Mouse (Mus musculus) hindbrain, embryonic 13.5 days (tissue): ENCODE data around the gene Vps11. TPM values are rescaled to one million over a fixed set of nuclear protein-coding genes. Genes with fewer than 3 reads are reported as not detected.
"Not testable (repeated sequence)": the region's sequence is repeated elsewhere in the genome, so short reads cannot be mapped to it uniquely, and the experiment has no call there.

ENCODE experiments used
- ATAC-seq: fragments of 200-750 bp; cut with Nextera tagmentation; 2 replicates; pipeline ENCODE4 v1.8.0; 2017; ENCODE audit warnings: moderate TSS enrichment; ENCODE audit not compliant: low FRiP score
- H3K27ac ChIP-seq: fragments of 300-500 bp; sonication (generic); 2 replicates; pipeline ENCODE4 v1.5.1; 2015; ENCODE audit warnings: inconsistent platforms, mild to moderate bottlenecking, moderate library complexity
- H3K27me3 ChIP-seq: fragments of 300-500 bp; sonication (generic); 2 replicates; pipeline ENCODE4 v1.6.1; 2015; ENCODE audit warnings: mild to moderate bottlenecking, inconsistent platforms
- H3K36me3 ChIP-seq: fragments of 300-500 bp; sonication (generic); 2 replicates; pipeline ENCODE4 v1.6.1; 2015; ENCODE audit warnings: mild to moderate bottlenecking, inconsistent platforms
- H3K4me1 ChIP-seq: fragments of 300-500 bp; sonication (generic); replicated peaks from 2 replicates; pipeline ENCODE4 v1.6.1; 2015; ENCODE audit warnings: inconsistent platforms
- H3K4me2 ChIP-seq: fragments of 300-500 bp; sonication (generic); 2 replicates; pipeline ENCODE4 v1.6.1; 2015; ENCODE audit warnings: inconsistent platforms, mild to moderate bottlenecking, moderate library complexity
- H3K4me3 ChIP-seq: fragments of 300-500 bp; sonication (generic); 2 replicates; pipeline ENCODE4 v1.5.1; 2015; ENCODE audit warnings: mild to moderate bottlenecking, inconsistent platforms
- H3K9ac ChIP-seq: fragments of 300-500 bp; sonication (generic); 2 replicates; pipeline ENCODE4 v1.6.1; 2015; ENCODE audit warnings: mild to moderate bottlenecking, inconsistent platforms
- H3K9me3 ChIP-seq: fragments of 300-500 bp; sonication (generic); 2 replicates; pipeline ENCODE4 v1.6.1; 2016; ENCODE audit warnings: inconsistent platforms
- WGBS: fragments of 180-500 bp; shearing (Covaris S2); methylation state at CpG from one replicate; pipeline ENCODE4 v1.1.7; 2015; 5-methylcytosine and 5-hydroxymethylcytosine counted together
- polyA plus RNA-seq: library from polyadenylated mRNA; unstranded; fragments of >200 nt; fragmentation: Nextera tagmentation; extraction: Ambion mirVana; gene quantifications from 2 replicates; pipeline ENCODE4 v1.2.1, GENCODE M21; 2015

Gene Vps11
- polyA plus RNA-seq, 1 experiment from 2014 or later = 38.0 TPM

DNA sequence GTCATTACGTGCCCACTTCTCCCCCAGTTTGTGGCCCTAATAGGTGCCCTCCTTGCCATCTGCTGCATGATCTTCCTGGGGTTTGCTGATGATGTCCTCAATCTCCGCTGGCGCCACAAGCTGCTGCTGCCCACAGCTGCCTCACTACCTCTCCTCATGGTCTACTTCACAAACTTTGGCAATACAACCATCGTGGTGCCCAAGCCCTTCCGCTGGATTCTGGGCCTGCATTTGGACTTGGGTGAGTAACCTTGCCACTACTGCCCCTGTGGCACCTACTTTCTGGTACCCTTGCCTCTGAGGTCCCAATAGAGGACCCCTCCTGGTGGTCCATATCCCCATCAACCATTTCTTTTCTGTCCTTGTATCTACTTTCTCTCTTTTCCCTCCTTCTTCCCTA is 33.5 kb downstream of the Vps11 start:
- Histone ChIP-seq H3K27ac (no peak overlapping the region), H3K9ac (peak overlapping the region; percentile 92), H3K27me3 (no peaks in the 10 kb centered on the region), H3K4me1 (peaks cover 15% of the 10 kb centered on the region), H3K36me3 (peaks cover 41% of the 10 kb centered on the region), H3K4me2 (peak overlapping the region; percentile 88), H3K9me3 (no peaks in the 10 kb centered on the region), H3K4me3 (peak overlapping the region; percentile 86)
- WGBS = 90% methylated on average over 5 of the region's 5 CpGs
- no peak for ATAC-seq

- Histone ChIP-seq H3K27me3 (no peaks in the 10 kb centered on the region), H3K4me3 (peak overlapping the region; percentile 86), H3K36me3 (peaks cover 34% of the 10 kb centered on the region), H3K4me2 (peak overlapping the region; percentile 88), H3K9me3 (no peaks in the 10 kb centered on the region), H3K27ac (peak overlapping the region; percentile 94), H3K4me1 (peaks cover 15% of the 10 kb centered on the region), H3K9ac (peak overlapping the region; percentile 92)
- WGBS = under 1% methylated on average over 22 of the region's 22 CpGs
- ATAC-seq = peak; percentile 43
Measured at GRCm38 (mm10) chr9:44327064-44327711, 34.3 kb downstream of the Vps11 start.

DNA sequence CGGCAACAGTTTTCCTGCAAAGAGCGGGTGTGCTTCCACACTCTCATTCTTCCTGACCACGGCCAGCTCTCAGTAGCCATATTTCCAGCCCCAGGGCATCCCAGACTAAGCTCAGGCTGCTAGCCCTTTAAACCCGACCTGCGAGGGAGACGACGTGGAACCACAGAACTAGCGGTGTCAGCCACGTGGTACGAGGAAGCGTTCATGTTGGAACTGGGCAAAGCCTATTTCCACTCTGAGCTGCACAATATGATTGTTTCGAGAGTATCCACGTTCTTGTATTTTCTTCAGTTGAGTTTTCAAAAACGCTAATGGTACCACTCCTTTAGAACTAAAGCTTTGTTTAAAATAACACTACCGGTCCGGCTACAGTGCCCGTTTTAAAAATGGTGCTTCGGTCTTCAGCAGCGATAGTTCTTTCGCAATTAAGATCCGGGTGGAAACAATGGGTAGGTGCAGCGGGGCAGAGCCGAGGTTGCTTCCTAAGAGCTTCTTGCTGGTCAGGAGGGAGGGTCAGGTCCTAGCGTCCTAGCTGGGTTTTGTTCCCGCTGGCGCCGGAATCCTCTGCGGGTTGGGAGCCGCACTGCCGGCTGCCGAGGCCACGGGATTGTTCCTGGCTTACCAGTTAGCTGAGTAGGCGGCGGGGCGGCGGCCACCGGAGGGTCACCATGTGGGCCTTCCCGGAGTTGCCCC is 35.0 kb downstream of the Vps11 start:
- H3K36me3 ChIP-seq = peaks cover 28% of the 10 kb centered on the region
- H3K9me3 ChIP-seq = no peaks in the 10 kb centered on the region
- peak overlapping the region; percentile 88 for H3K4me2 ChIP-seq
- peak; percentile 94 for ATAC-seq
- peak overlapping the region; percentile 94 for H3K27ac ChIP-seq
- WGBS = under 1% methylated on average over 38 of the region's 38 CpGs
- peaks cover 15% of the 10 kb centered on the region for H3K4me1 ChIP-seq
- H3K9ac ChIP-seq = peak overlapping the region; percentile 92
- peak overlapping the region; percentile 86 for H3K4me3 ChIP-seq
- H3K27me3 ChIP-seq = no peaks in the 10 kb centered on the region

- H3K36me3 ChIP-seq = peaks cover 21% of the 10 kb centered on the region
- H3K4me1 ChIP-seq = peaks cover 18% of the 10 kb centered on the region
- H3K27ac ChIP-seq = peak within 1 kb of the TSS; percentile 94
- WGBS = 6% methylated on average over 12 of the region's 12 CpGs
- H3K9me3 ChIP-seq = no peaks in the 10 kb centered on the region
- H3K4me2 ChIP-seq = peak within 1 kb of the TSS; percentile 88
- peak within 1 kb of the TSS; percentile 86 for H3K4me3 ChIP-seq
- no peaks in the 10 kb centered on the region for H3K27me3 ChIP-seq
- peak; percentile 53; the same call in 1 of the 2 replicates for ATAC-seq
- peak within 1 kb of the TSS; percentile 92 for H3K9ac ChIP-seq
Measured at GRCm38 (mm10) chr9:44325768-44326370, 35.6 kb downstream of the Vps11 start, which contains the start of gene Dpagt1. Gene Dpagt1, plus strand, starts transcription at chr9:44326019.

GRCm38 (mm10) chr9:44325032-44325767 is 36.3 kb downstream of the Vps11 start:
- Histone ChIP-seq H3K36me3 (peaks cover 15% of the 10 kb centered on the region), H3K4me1 (peaks cover 23% of the 10 kb centered on the region), H3K4me3 (peak overlapping the region; percentile 86), H3K27ac (peak overlapping the region; percentile 94; the same call in 1 of the 2 replicates), H3K9ac (peak overlapping the region; percentile 92; the same call in 1 of the 2 replicates), H3K4me2 (peak overlapping the region; percentile 88)
- H3K27me3 ChIP-seq, ATAC-seq, H3K9me3 ChIP-seq: not testable (repeated sequence)
- 71% methylated on average over 7 of the region's 8 CpGs for WGBS

GRCm38 (mm10) chr9:44324147-44324546 is 37.3 kb downstream of the Vps11 start:
- peaks cover 5% of the 10 kb centered on the region for H3K36me3 ChIP-seq
- no peak overlapping the region for H3K27ac ChIP-seq
- H3K4me1 ChIP-seq = peaks cover 26% of the 10 kb centered on the region
- H3K9me3 ChIP-seq = no peaks in the 10 kb centered on the region
- H3K4me2 ChIP-seq = no peak overlapping the region
- H3K9ac ChIP-seq = no peak overlapping the region
- 82% methylated on average over 6 of the region's 6 CpGs for WGBS
- no peak for ATAC-seq
- H3K27me3 ChIP-seq = no peaks in the 10 kb centered on the region
- no peak overlapping the region for H3K4me3 ChIP-seq

DNA sequence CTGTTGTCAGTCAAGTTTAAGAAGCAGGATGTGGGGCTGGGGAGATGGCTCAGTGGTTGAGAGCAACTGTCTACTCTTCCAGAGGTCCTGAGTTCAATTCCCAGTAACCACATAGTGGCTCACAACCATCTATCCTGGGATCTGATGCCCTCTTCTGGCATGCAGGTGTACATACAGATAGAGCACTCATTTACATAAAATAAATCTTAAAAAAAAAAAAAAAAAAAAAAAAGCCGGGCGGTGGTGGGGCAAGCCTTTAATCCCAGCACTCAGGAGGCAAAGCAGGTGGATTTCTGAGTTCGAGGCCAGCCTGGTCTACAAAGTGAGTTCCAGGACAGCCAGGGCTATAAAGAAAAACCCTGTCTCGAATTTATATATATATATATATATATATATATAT is 37.8 kb downstream of the Vps11 start:
- H3K4me2 ChIP-seq, H3K4me3 ChIP-seq, H3K36me3 ChIP-seq, H3K27ac ChIP-seq, H3K9me3 ChIP-seq, H3K9ac ChIP-seq, ATAC-seq, H3K27me3 ChIP-seq: not testable (repeated sequence)
- H3K4me1 ChIP-seq = peaks cover 31% of the 10 kb centered on the region
- WGBS = 72% methylated on average over 4 of the region's 4 CpGs

- peak overlapping the region; percentile 97 for H3K4me3 ChIP-seq
- H3K36me3 ChIP-seq = peaks cover 17% of the 10 kb centered on the region
- ATAC-seq = peak; percentile 4
- peak overlapping the region; percentile 83 for H3K27ac ChIP-seq
- no peaks in the 10 kb centered on the region for H3K9me3 ChIP-seq
- H3K4me1 ChIP-seq = peaks cover 41% of the 10 kb centered on the region
- H3K4me2 ChIP-seq = peak overlapping the region; percentile 94
- H3K9ac ChIP-seq = peak overlapping the region; percentile 98
- WGBS = 19% methylated on average over 6 of the region's 6 CpGs
- H3K27me3 ChIP-seq = no peaks in the 10 kb centered on the region
Measured at GRCm38 (mm10) chr9:44320799-44321133, 40.7 kb downstream of the Vps11 start.

GRCm38 (mm10) chr9:44319887-44320798 is 41.3 kb downstream of the Vps11 start, which contains the start of gene C2cd2l:
Gene C2cd2l, minus strand, starts transcription at chr9:44320285.
- H3K36me3 ChIP-seq = peaks cover 23% of the 10 kb centered on the region
- under 1% methylated on average over 66 of the region's 67 CpGs for WGBS

DNA sequence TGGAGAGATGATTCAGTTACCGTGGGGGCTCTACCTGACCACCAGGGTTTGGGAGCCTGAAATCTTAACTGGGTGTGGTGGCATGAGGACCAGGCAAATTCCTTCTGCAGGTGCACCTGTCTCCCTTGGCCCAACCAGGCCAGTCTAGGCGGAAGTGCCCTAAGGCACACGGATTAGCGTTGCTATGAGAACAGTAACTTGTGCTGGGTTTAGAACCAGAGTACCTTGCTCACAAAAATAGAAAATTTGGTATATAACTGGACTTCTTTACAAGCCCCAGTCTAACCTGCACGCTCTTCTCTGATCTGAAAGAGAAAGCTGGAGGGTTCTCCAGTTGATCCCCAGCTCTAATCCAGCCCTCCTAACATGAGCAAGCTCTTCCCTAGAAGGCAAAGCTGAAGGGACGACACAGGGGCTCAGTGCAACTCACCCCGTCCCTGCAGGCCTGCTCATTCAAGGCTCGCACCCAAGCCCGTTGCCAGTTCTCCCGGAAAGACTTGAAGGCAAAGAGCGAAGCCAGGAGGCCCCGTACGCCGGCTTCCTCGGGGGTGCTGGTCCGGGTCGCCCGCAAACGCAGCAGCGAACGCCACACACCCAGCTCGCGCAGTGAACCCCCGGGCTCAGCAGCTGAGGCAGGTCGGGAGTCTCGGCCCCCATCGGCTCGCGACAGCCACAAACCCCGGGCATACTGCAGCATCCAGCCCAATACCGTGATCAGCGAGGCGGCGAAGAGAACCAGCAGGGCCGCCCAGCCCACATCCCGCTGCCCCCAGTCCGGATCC is 42.2 kb downstream of the Vps11 start:
- H3K4me2 ChIP-seq = peak overlapping the region; percentile 94
- no peaks in the 10 kb centered on the region for H3K9me3 ChIP-seq
- peak overlapping the region; percentile 98 for H3K9ac ChIP-seq
- peak; percentile 2; the same call in 1 of the 2 replicates for ATAC-seq
- peak overlapping the region; percentile 97 for H3K4me3 ChIP-seq
- H3K27ac ChIP-seq = peak overlapping the region; percentile 89
- H3K27me3 ChIP-seq = no peaks in the 10 kb centered on the region
- 3% methylated on average over 37 of the region's 37 CpGs for WGBS
- H3K36me3 ChIP-seq = peaks cover 32% of the 10 kb centered on the region
- peaks cover 39% of the 10 kb centered on the region for H3K4me1 ChIP-seq

More at GRCm38 (mm10) chr9:44319887-44320798, 41.3 kb downstream of the Vps11 start, which contains the start of gene C2cd2l:
- H3K27me3 ChIP-seq = no peaks in the 10 kb centered on the region
- peak within 1 kb of the TSS; percentile 89 for H3K27ac ChIP-seq
- peak within 1 kb of the TSS; percentile 94 for H3K4me2 ChIP-seq
- no peaks in the 10 kb centered on the region for H3K9me3 ChIP-seq
- H3K4me1 ChIP-seq = peaks cover 38% of the 10 kb centered on the region
- peak; percentile 98 for ATAC-seq
- peak within 1 kb of the TSS; percentile 98 for H3K9ac ChIP-seq
- H3K4me3 ChIP-seq = peak within 1 kb of the TSS; percentile 97

DNA sequence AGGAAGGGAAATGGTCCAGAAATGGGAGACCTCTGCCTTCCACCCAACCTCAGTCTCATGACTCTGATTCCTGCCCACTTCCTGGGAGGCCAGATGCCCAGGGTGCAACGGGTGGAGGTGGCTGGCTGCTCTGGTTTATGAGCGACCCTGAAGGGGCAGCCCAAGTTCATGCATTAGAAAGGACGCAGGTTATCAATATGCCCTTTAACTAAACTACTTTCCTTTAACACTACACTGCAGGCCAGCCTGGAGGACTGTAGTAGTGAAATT is 42.7 kb downstream of the Vps11 start:
- H3K4me3 ChIP-seq = peak overlapping the region; percentile 97
- peaks cover 44% of the 10 kb centered on the region for H3K4me1 ChIP-seq
- no peaks in the 10 kb centered on the region for H3K27me3 ChIP-seq
- peak overlapping the region; percentile 94 for H3K4me2 ChIP-seq
- H3K36me3 ChIP-seq = peaks cover 37% of the 10 kb centered on the region
- H3K27ac ChIP-seq = no peak overlapping the region
- H3K9me3 ChIP-seq = no peaks in the 10 kb centered on the region
- H3K9ac ChIP-seq = peak overlapping the region; percentile 98
- ATAC-seq = no peak
- WGBS = 35% methylated on average over 3 of the region's 3 CpGs
